Mouse (Mus musculus): ENCODE data around the gene Unc5c.

- TF ChIP-seq GATA1 (IDR thresholded peaks at IDR 0.05; ENCODE audit: low read length), result no peak
- no peak for TF ChIP-seq TAL1 (IDR thresholded peaks at IDR 0.05; ENCODE audit: low read length)
Observed at GRCm38 (mm10) chr3:141594120-141594519, 129.1 kb downstream of the Unc5c start.
